Mouse (Mus musculus) fibroblast of lung, adult 2 months (primary cell): Measurements from ENCODE around the gene Mup13.
"Not testable (repeated sequence)": the region's sequence is repeated elsewhere in the genome, so short reads cannot be mapped to it uniquely, and the experiment has no call there.

Experiments
- DNase-seq: peaks from one replicate; pipeline ENCODE4 v3.0.0-alpha.2; 2011; ENCODE audit warnings: low read depth

The Mup13 gene

DNA sequence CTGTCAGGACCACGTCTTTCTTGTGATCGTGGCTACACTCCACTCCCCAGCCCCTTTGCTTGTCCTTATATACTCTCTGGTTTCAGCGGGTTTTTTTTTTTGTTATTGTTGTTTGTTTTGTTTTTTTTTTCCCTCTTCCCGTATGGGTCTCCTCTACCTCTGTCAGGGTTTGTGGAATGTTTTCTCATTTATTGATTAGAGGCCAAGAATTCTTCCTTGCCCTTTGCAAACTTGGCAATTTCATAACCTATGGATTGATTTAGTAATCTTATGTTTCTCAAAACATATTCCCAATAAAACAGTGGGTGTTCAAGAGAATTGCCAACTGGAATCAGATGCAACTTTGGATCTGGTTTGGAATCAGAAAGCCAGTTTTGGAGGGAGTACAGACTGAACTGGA, at the start of gene Mup13:
Gene Mup13 (minus strand): TSS at position 101 of the 400 bp plus-strand sequence.
- not testable (repeated sequence) for DNase-seq
